Mouse (Mus musculus) forelimb bud, embryonic 11.5 days (tissue): Measurements from ENCODE around the gene Lrrtm4.

Source experiments
- DNase-seq: peaks from one replicate; pipeline ENCODE4 v3.0.0-alpha.2; 2012; ENCODE audit warnings: low read depth, low spot score

Gene Lrrtm4

DNA sequence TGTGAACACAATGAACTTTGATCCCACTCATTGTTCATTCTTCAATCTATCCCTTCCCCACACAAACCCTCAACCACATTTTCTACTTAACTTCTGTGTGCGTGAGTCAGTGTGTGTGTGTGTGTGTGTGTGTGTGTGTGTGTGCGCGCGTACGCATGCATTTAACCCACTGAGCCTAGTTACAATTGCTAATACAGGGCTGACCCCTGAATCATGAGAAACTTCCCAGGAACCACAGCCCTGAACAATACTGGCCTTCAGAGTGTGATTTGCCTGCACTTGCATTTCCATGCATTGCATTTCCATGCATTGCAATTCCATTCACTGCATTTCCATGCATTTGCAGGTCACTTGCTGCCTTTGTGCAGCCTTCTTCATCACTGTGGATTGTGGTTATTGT, 701.8 kb downstream of the Lrrtm4 start:
- no peak for DNase-seq

DNA sequence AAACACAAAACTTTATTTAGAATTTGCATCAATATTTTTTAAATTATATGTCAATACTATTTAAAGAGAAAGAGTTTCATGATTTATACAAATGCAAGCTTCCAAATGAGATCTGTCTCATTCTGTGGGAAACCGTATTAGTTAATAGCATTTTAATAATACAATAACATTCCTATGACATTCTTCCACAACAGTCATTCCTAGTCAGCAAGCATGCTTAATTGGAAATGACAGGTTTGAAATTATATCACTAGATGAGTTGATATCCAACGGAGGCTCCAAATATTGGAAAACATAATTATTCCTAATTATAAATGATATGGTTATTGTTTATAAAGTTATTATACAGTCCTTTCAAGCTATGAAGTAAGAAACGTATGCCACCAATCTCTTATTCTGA, 714.7 kb downstream of the Lrrtm4 start:
- no peak for DNase-seq

DNA sequence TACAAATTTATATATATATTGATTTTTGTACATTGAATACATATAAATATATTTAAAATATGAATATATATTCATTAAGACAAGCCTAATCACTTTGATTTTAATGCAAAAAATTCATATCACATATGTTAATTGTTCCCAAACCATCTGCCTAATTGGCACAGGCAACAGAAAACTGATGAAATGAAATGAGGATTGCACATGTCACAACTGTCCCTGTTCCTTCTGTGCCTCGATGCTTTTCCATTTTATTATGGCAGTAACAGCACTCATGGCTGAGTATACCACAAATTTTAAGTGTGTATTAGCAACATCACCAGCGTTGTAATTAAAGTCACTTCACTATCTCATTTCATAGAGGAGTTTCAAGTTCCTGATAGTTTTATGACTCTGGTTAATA, 732.1 kb downstream of the Lrrtm4 start:
- no peak for DNase-seq

DNA sequence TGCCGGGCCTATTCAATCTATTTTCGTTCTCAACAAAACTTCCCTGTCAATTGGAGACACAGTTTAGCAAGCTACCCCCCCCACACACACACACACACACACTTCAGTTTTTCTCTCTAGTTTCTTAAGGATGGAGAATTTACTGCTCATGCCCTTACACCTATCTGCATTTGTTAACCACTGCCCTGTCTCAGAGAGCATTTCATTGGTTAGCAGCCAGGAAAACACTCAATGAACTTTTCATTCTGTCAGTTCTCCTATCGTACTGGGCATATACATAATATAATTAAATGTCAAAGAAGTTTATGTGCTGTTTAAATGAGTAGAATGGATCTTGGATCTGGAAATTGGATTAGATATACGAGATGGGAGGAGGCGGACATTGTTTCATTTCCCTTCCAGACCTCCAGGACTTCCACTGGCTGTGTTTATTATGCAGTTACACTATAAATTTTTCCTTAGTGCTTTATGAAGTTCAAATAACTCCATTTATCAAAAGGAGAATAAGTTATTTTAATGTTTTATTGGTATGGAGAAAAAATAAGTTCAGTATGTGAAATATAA, 742.0 kb downstream of the Lrrtm4 start:
- no peak for DNase-seq

DNA sequence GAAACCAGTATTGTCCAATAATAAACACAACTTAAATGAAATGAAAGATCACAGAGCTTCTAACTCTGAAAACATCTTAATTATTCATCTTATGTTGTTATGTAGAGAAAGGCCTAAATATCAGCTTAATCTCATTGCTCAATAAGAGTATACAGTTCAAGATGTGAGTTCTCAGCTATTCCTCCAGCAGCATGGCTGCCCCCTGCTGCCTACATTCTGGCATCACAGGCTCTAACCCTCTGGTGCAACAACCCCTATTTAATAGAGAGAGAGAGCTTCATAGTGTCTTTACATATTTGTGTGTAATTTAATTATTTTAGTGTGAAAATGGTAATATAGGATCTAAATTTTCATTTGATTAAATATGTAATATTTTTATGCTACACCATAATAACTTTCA, 767.6 kb downstream of the Lrrtm4 start:
- no peak for DNase-seq

DNA sequence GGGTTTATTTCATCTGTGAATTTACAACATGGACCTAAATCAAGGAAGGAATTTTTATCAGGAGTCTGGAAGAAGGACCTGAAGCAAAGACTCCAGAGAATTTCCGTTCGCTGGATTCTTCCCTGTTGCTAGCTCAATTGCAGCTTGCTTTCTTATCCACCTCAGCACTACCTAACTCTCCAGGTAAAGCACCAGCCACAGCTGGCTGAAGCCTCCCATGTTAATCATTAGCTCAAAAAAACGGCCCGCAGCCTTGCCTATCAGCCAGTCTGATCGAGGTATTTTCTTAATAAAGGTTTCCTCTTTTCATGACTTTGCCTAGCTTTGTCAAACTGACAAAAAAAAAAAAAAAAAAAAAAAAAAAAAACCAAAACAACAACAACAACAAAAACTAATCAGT, 805.1 kb downstream of the Lrrtm4 start:
- DNase-seq, result no peak

DNA sequence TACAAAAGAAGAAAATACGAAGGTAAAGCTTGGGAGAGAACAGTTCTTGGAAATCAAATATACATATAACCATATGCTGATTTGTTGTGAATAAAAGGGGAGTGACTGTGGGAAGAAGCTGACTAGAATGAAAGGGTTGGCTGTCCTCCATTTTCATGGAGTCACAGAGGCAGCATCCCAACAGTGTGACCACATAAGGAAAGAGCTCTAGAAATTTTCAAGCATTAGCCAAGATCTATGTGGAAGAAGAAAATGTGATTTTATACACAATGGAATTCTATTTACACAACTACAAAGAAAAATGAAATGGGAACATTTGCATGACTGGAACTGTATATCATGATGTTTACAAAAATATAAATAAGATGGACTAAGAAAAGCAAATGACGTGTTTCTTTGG, 821.1 kb downstream of the Lrrtm4 start:
- no peak for DNase-seq

DNA sequence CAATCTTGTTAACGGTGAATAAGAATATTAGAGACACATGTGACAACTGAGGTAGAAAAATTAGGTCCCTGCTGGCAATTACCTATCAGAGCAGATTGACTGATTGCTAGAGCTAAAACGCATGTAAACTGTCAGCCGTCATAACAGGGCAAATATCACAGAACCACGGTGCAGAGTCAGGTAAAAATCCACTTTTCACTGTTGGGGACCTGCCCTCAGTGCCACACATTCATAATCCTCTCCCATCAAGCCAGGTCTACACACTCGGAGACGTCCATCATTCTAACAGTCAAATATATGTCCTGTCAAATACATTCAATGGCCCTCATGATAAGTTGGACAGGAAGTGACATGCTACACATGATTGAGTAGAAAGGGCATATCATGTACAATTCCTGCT, 826.6 kb downstream of the Lrrtm4 start:
- no peak for DNase-seq

DNA sequence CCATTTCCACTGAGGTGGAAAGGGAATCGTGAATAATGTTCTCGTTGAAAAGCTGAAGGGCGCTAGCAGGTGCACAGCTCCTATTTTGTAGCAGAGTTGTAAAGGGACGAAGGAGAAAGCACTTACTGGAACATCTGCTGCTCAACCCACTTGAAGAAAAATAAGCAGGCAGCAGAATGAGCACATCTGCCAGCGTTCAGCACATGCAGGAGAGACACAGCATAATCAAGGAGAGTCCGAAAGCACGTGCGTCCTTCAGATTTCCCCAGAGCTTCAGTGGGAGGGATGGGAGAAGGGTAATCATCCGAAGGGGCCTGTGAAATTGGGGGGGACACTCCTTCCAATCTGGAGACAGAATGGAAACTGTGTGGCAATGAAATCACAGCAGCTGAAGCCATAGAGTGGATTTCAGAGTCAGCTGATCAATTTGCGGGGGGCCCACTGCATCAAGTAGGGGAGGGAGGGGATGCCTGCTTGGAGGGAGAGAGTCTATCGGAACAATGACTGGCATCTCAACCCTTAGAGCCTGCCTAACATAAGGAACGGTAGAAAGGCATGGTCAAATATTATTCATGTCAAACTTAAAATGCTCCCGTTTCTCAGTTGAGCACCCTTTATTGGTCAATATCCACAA, 838.4 kb downstream of the Lrrtm4 start:
- DNase-seq, result no peak
